Mouse (Mus musculus) cortical plate, adult 2 months (tissue): ENCODE data around the gene Btbd2.

Experiments
- CTCF ChIP-seq: fragments of 200-500 bp; IDR thresholded peaks from 2 replicates; pipeline ENCODE4 v1.5.1; 2011; ENCODE audit warnings: mild to moderate bottlenecking, control low read depth, low read length; ENCODE audit not compliant: insufficient read depth; ENCODE audit errors: extremely low read depth
- POLR2A ChIP-seq: fragments of 200-500 bp; IDR thresholded peaks from 2 replicates; pipeline ENCODE4 v1.6.1; 2011; ENCODE audit warnings: mild to moderate bottlenecking, low read length, control low read depth; ENCODE audit not compliant: insufficient read depth; ENCODE audit errors: extremely low read depth

GRCm38 (mm10) chr10:80655406-80656129, 1.3 kb downstream of the Btbd2 start:
- TF ChIP-seq CTCF (no peak), POLR2A (no peak)
